Mouse (Mus musculus) liver, embryonic 14.5 days (tissue): ENCODE results near the gene Dstyk.

ENCODE experiments used
- CTCF ChIP-seq: IDR thresholded peaks from 2 replicates; pipeline ENCODE4 v1.5.1; 2016; ENCODE audit warnings: antibody characterized with exemption, low read depth, control low read depth
- EP300 ChIP-seq: IDR thresholded peaks from 2 replicates; pipeline ENCODE4 v1.6.1; 2016; ENCODE audit warnings: antibody characterized with exemption, low read depth

DNA sequence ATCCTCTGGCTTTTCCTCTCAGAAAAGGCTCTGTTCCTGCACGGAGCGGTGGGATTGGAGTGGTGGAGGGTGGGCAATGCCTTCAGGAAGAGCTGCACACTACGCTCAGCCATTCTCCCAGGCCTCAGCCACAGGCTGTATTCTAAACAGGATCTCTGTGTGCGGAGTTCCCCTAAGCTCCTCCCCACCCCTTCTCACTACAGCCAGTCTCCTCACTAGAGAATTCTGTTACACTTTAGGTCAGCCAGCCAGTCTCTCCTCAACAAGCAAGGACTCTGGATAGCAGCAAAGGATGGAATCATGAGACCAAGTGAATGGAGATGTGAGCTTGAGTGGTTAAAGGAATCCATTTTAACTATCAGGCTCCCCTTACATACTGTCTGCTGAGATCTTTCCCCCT is 29.4 kb upstream of the Dstyk start:
- TF ChIP-seq EP300 (no peak), CTCF (no peak)
